Mouse (Mus musculus): ENCODE results near the gene Pecam1. TPM values are rescaled to one million over a fixed set of nuclear protein-coding genes. Genes with fewer than 3 reads are reported as not detected.
"Not testable (repeated sequence)": the region's sequence is repeated elsewhere in the genome, so short reads cannot be mapped to it uniquely, and the experiment has no call there.

The Pecam1 gene
- polyA plus RNA-seq, 1 experiment from 2014 or later = 16.0 TPM

DNA sequence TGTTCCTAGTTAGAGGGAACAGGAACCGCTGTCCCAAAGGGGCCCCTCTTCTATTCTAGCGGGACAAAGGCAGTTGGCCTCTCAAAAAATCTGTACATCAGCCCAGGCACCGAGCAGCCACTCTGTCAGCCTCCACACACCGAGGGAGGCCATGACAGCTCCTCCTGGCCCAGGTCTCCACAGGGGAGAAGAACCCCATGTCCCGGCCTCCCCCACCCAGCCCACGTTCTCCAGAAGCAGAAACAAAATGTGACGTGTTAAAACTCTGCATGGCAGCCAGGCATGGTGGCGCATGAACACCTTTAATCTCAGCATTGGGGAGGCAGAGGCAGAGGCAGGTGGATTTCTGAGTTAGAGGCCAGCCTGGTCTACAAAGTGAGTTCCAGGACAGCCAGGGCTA, 85.7 kb downstream of the Pecam1 start:
- H3K36me3 ChIP-seq (replicated peaks) = no peaks in the 10 kb centered on the region
- H3K27ac ChIP-seq = 0 out of 2 replicates have a peak overlapping the region, but pooled peaks have one; percentile 37
- H3K27me3 ChIP-seq (ENCODE audit: poor library complexity, severe bottlenecking) = no peaks in the 10 kb centered on the region
- 85% methylated on average over 8 of the region's 8 CpGs for WGBS
- H3K4me3 ChIP-seq = no peak overlapping the region
- H3K9me3 ChIP-seq = no peaks in the 10 kb centered on the region
- no peak for DNase-seq (ENCODE audit: extremely low spot score, low spot score)
- H3K4me1 ChIP-seq = peaks cover 45% of the 10 kb centered on the region

GRCm38 (mm10) chr11:106663838-106664237, 86.6 kb downstream of the Pecam1 start:
- Histone ChIP-seq H3K4me3 (no peak overlapping the region), H3K27ac (peak overlapping the region; percentile 70; the same call in 1 of the 2 replicates), H3K4me1 (peaks cover 45% of the 10 kb centered on the region), H3K27me3 (ENCODE audit: poor library complexity, severe bottlenecking) (no peaks in the 10 kb centered on the region), H3K36me3 (replicated peaks) (no peaks in the 10 kb centered on the region), H3K9me3 (no peaks in the 10 kb centered on the region)
- 71% methylated on average over 6 of the region's 6 CpGs for WGBS
- DNase-seq (ENCODE audit: extremely low spot score, low spot score) = no peak

DNA sequence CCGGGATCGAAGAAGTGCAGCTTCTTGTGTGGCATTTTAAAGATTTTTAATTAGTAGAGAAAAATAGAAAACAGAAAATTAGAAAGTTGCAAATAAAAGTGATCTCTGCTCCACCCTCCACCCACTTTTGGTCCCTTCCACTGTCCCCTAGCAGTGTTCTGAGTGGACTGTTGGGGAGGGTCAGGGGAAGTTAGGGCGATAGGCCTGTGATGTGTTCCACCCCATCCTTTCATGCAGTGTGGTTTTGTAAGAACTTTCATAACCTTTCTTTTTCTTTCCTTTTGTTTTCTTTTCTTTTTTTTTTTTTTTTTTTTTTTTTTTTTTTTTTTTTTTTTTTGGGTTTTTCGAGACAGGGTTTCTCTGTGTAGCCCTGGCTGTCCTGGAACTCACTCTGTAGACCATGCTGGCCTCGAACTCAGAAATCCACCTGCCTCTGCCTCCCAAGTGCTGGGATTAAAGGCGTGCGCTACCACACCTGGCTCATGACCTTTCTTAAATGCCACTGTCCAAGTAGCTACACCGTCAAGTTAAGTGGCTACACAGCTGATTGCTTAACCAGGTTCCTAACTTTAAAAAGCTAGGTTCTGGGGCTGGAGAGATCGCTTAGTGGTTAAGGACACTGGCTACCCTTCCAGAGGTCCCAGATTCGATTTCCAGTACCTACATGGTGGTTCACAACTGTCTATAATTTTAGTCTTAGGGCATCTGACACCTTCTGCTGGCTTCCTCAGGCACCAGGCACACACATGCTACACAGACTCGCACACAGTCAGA, 87.6 kb downstream of the Pecam1 start:
- Histone ChIP-seq H3K27ac (no peak overlapping the region), H3K4me1 (peaks cover 55% of the 10 kb centered on the region), H3K4me3 (no peak overlapping the region), H3K27me3 (ENCODE audit: poor library complexity, severe bottlenecking) (peaks cover 5% of the 10 kb centered on the region; the same call in 1 of the 2 replicates), H3K9me3 (no peaks in the 10 kb centered on the region), H3K36me3 (replicated peaks) (no peaks in the 10 kb centered on the region)
- 90% methylated on average over 10 of the region's 11 CpGs for WGBS
- no peak for DNase-seq (ENCODE audit: extremely low spot score, low spot score)

- H3K27me3 ChIP-seq (ENCODE audit: poor library complexity, severe bottlenecking) = peaks cover 11% of the 10 kb centered on the region; the same call in 1 of the 2 replicates
- H3K36me3 ChIP-seq (replicated peaks) = no peaks in the 10 kb centered on the region
- H3K9me3 ChIP-seq = no peaks in the 10 kb centered on the region
- peak overlapping the region; percentile 86 for H3K27ac ChIP-seq
- DNase-seq (ENCODE audit: extremely low spot score, low spot score) = no peak
- peaks cover 60% of the 10 kb centered on the region for H3K4me1 ChIP-seq
- no peak overlapping the region for H3K4me3 ChIP-seq
- 51% methylated on average over 13 of the region's 13 CpGs for WGBS
Measured at GRCm38 (mm10) chr11:106660453-106661081, 89.9 kb downstream of the Pecam1 start.

DNA sequence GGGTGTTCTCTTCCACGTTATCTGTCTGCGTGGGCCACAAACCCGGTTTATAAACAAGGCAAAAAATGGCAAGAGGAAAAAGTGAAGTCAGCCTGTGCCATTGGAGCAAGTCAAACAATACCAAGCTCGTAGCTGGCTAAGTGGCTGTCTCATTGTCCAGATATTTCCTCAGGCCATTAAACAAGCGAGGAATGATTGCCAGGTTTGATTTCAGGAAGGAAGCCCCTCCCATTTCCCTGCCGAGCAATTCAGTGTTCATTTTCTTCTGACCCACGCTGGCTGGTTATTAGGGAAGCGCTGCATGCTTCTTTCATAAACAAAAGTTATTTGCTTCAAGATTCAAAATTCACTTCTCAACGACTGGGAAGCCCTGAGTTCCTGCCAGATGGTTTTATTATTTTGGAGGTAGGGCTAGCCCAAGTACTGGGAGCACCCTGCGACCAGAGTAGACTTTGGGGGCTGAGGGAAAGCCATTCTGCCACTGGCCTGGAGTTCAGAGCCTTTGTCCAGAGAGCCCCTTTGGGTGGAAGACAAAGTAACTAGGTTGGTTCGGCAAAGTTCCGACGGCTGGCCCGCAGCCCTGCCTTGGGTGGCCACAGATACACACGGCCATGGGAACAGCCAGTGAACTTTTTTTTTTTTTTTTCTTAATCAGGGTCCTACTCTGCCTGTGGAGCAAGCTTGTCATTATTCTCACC, 90.7 kb downstream of the Pecam1 start:
- Histone ChIP-seq H3K9me3 (no peaks in the 10 kb centered on the region), H3K4me3 (0 out of 2 replicates have a peak overlapping the region, but pooled peaks have one; percentile 14), H3K4me1 (peaks cover 60% of the 10 kb centered on the region), H3K27ac (peak overlapping the region; percentile 86), H3K27me3 (ENCODE audit: poor library complexity, severe bottlenecking) (peaks cover 11% of the 10 kb centered on the region; the same call in 1 of the 2 replicates), H3K36me3 (replicated peaks) (no peaks in the 10 kb centered on the region)
- WGBS = 47% methylated on average over 15 of the region's 15 CpGs
- DNase-seq (ENCODE audit: extremely low spot score, low spot score) = no peak

DNA sequence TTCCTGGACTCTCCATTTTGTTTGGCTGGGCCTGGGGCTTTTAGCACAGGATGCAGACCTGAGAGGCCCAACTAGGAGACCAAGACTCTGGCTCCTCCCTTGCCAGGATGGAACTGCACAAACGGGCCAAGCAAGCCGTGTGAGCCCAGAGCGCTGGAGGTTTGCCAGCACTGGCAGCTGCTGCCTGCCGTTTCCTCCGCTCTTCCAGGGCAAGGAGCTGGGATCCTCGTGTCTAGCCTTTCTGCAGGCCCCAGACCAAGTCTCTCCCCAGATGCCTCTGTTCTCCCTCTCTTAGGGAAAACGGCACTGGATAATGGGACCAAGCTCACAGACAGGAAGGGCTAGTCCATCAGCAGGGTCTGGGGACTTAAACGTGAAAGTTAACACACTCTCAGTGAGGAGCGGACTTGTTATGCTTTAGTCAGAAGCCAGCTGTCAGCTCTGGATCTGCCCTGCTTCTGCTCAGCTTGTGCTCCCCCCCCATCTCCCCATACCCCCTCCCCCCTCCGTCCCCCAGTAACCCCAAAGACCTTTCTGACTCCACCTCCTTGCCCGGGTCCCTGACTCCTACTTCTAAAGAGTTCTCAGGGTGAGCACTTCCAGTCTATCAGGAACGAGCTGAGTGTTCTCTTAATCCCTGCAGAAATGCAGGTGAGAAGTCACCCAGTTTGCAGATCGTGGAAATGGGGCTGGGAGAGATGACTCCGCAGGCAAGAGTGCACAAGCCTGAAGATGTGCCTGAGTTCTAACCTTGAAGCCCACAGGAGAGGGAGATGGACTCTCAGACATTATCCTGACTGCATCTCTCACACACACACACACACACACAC, 92.2 kb downstream of the Pecam1 start:
- no peak for DNase-seq (ENCODE audit: extremely low spot score, low spot score)
- WGBS = 31% methylated on average over 14 of the region's 14 CpGs
- Histone ChIP-seq H3K4me3 (no peak overlapping the region), H3K4me1 (peaks cover 47% of the 10 kb centered on the region), H3K27me3 (ENCODE audit: poor library complexity, severe bottlenecking) (peaks cover 11% of the 10 kb centered on the region; the same call in 1 of the 2 replicates), H3K27ac (peak overlapping the region; percentile 80), H3K36me3 (replicated peaks) (no peaks in the 10 kb centered on the region), H3K9me3 (no peaks in the 10 kb centered on the region)

DNA sequence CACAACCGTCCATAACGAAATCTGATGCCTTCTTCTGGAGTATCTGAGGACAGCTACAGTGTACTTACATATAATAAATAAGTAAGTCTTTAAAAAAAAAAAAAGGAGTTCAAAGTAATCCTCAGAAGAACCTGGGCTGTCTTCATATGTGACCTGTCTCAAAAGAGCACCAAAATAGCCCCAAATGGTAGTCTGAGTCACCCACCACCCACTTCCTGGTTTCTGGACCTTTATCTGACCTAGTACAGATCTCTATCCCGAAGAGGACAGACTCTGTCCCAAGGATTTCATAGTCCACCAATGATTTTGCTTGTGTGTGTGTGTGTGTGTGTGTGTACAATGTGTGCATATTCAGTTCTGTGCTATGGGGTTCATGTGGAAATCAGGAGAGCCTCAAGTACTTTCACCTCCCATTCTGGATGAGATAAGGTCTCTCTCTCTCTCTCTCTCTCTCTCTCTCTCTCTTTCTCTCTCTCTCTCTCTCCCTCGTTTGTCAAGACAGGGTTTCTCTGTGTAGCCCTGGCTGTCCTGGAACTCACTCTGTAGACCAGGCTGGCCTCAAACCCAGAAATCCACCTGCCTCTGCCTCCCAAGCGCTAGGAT, 93.4 kb downstream of the Pecam1 start:
- Histone ChIP-seq H3K27me3 (ENCODE audit: poor library complexity, severe bottlenecking) (peaks cover 11% of the 10 kb centered on the region; the same call in 1 of the 2 replicates), H3K4me1 (peaks cover 47% of the 10 kb centered on the region)
- DNase-seq (ENCODE audit: extremely low spot score, low spot score); H3K27ac ChIP-seq; H3K4me3 ChIP-seq; H3K36me3 ChIP-seq (replicated peaks); H3K9me3 ChIP-seq: not testable (repeated sequence)
- 86% methylated on average over 5 of the region's 5 CpGs for WGBS

- 30% methylated on average over 13 of the region's 13 CpGs for WGBS
- DNase-seq (ENCODE audit: extremely low spot score, low spot score) = peak; percentile 71
- Histone ChIP-seq H3K27me3 (ENCODE audit: poor library complexity, severe bottlenecking) (no peaks in the 10 kb centered on the region), H3K9me3 (no peaks in the 10 kb centered on the region), H3K4me1 (peaks cover 3% of the 10 kb centered on the region; the same call in 1 of the 2 replicates), H3K4me3 (no peak overlapping the region), H3K27ac (no peak overlapping the region), H3K36me3 (replicated peaks) (no peaks in the 10 kb centered on the region)
Measured at GRCm38 (mm10) chr11:106648347-106648746, 102.1 kb downstream of the Pecam1 start.

DNA sequence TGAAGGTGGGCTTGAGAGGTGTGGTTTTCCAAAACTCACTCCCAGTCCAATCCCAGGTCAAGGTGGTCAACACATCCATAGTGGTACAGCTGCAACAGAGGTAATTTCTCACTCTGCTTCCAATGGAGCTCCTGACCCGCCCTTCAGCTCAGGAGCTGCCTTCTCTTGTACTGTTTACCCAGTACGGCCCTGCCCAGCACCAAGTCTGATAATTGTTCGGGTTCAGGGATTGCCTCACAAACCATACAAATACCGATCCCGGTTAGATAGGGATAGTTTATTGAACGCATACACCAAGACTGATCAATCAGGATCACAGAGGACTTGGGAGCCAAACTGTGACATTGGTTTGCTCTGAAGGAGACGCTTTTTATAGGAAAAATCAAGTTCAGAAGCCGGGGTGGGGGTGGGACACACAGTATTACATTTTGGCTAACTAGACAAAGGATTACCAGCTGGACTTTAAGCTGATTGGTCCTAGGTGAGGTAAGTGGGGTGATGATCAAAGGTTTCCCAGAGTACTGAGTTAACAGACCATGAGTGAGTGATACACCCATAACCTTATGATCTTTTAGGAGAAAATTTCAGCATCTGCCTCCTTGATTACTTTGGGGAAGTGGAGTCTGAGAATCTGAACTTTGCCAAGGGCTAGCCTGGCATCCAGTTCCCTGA, 107.3 kb downstream of the Pecam1 start:
- WGBS = 82% methylated on average over 8 of the region's 8 CpGs
- DNase-seq (ENCODE audit: extremely low spot score, low spot score) = no peak
- no peaks in the 10 kb centered on the region for H3K36me3 ChIP-seq (replicated peaks)
- peaks cover 23% of the 10 kb centered on the region for H3K27me3 ChIP-seq (ENCODE audit: poor library complexity, severe bottlenecking)
- H3K27ac ChIP-seq = no peak overlapping the region
- H3K4me1 ChIP-seq = peaks cover 30% of the 10 kb centered on the region
- H3K4me3 ChIP-seq = no peak overlapping the region
- no peaks in the 10 kb centered on the region for H3K9me3 ChIP-seq

DNA sequence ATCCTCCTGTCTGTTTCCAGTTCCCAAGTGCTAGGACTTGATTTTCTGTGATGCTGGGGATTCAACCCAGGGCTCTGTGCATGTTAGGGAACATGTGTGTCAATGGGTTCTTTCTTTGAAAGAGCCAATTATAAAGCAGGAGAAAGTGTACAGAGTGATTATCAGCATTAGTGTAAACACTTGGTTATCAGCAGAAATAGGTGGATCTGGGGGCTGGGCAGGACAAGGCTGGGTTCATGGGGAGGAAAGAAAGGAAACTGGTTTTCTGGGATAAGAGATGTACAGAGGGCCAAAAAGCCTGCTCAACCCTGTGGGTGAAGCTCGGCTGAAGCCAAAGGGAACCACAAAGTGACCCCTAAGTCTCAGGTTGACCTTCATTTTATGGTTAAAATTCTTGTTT, 108.8 kb downstream of the Pecam1 start:
- peaks cover 31% of the 10 kb centered on the region for H3K27me3 ChIP-seq (ENCODE audit: poor library complexity, severe bottlenecking)
- WGBS = 87% methylated on average over 1 of the region's 1 CpGs

GRCm38 (mm10) chr11:106640059-106640458, 110.4 kb downstream of the Pecam1 start:
- 23% methylated on average over 9 of the region's 9 CpGs for WGBS
- Histone ChIP-seq H3K4me1 (peaks cover 41% of the 10 kb centered on the region), H3K9me3 (no peaks in the 10 kb centered on the region), H3K27me3 (ENCODE audit: poor library complexity, severe bottlenecking) (peaks cover 31% of the 10 kb centered on the region), H3K4me3 (no peak overlapping the region), H3K27ac (no peak overlapping the region; the same call in 1 of the 2 replicates), H3K36me3 (replicated peaks) (no peaks in the 10 kb centered on the region)
- no peak for DNase-seq (ENCODE audit: extremely low spot score, low spot score)

More for the DNA sequence above, 108.8 kb downstream of the Pecam1 start:
- Histone ChIP-seq H3K9me3 (no peaks in the 10 kb centered on the region), H3K27ac (no peak overlapping the region), H3K4me1 (peaks cover 41% of the 10 kb centered on the region), H3K4me3 (no peak overlapping the region), H3K36me3 (replicated peaks) (no peaks in the 10 kb centered on the region)
- DNase-seq (ENCODE audit: extremely low spot score, low spot score) = no peak
